ENCODE assay signal across 8 mouse cellular contexts in genomic region chr12:99965203-99966115, GRCm38 (mm10). TPM values are rescaled to one million over a fixed set of nuclear protein-coding genes. Genes with fewer than 3 reads are reported as not detected.
DNase-seq lines count a peak whose midpoint lies in the region; ATAC-seq lines count a peak whose summit lies in the region.

No protein-coding gene starts in this region.

- H3K4me3 ChIP-seq in erythroblast, embryonic 14.5 days (replicated peaks), result peak overlapping the region; percentile 24
- peak overlapping the region; percentile 47 for H3K4me3 ChIP-seq in heart, embryonic 12.5 days

- ATAC-seq in erythroblast, adult 5-6 weeks (replicated peaks; ENCODE audit: low FRiP score, poor library complexity, severe bottlenecking), result no peak
- peak; percentile 34 for ATAC-seq in heart, embryonic 12.5 days (ENCODE audit: insufficient number of reproducible peaks, low FRiP score)

- peak; percentile 41 for DNase-seq in ES-CJ7 (ENCODE audit: low read depth, low spot score)
- peak; percentile 49 for DNase-seq in embryo, embryonic 9.5 days (ENCODE audit: extremely low spot score)
- DNase-seq in kidney, postnatal 25 days, result peak; percentile 30 to 42
- DNase-seq in lung, postnatal 4 days, result peak; percentile 56 to 60
- peak; percentile 27 for DNase-seq in right cerebral cortex, postnatal 14 days

- H3K27ac ChIP-seq in heart, embryonic 12.5 days (ENCODE audit: poor library complexity, severe bottlenecking), result no peak overlapping the region

- WGBS in heart, embryonic 12.5 days, result under 1% methylated on average over 77 of the region's 77 CpGs

- H3K4me2 ChIP-seq in heart, embryonic 12.5 days, result peak overlapping the region; percentile 91

- H3K27me3 ChIP-seq in erythroblast, embryonic 14.5 days (ENCODE audit: control insufficient read depth), result peaks cover 68% of the 10 kb centered on the region
- peaks cover 81% of the 10 kb centered on the region for H3K27me3 ChIP-seq in heart, embryonic 12.5 days (replicated peaks)

- no peaks in the 10 kb centered on the region for H3K36me3 ChIP-seq in erythroblast, embryonic 14.5 days (ENCODE audit: control insufficient read depth)
- H3K36me3 ChIP-seq in heart, embryonic 12.5 days, result no peaks in the 10 kb centered on the region

- H3K4me1 ChIP-seq in erythroblast, embryonic 14.5 days (ENCODE audit: control insufficient read depth), result peaks cover 7% of the 10 kb centered on the region
- peaks cover 30% of the 10 kb centered on the region for H3K4me1 ChIP-seq in heart, embryonic 12.5 days (replicated peaks)

- peak overlapping the region; percentile 23 for H3K9ac ChIP-seq in heart, embryonic 12.5 days

- H3K9me3 ChIP-seq in erythroblast, embryonic 14.5 days (ENCODE audit: control insufficient read depth, low read length), result no peaks in the 10 kb centered on the region; the same call in 1 of the 2 replicates
- no peaks in the 10 kb centered on the region; the same call in 1 of the 2 replicates for H3K9me3 ChIP-seq in heart, embryonic 12.5 days (replicated peaks)

RNA-seq across cellular contexts. Expression of gene Kcnk13, which starts 1.2 kb away (rescaled TPM):
- polyA plus RNA-seq in erythroblast, embryonic 14.5 days (2012), result not detected in 2 replicates
- total RNA-seq in erythroblast, adult 5-6 weeks (2015; ENCODE audit: low replicate concordance), result not detected in 2 replicates
- 0.42 TPM in 1 of 2 replicates, not detected in the other for total RNA-seq in erythroblast, adult 5-6 weeks (2017; ENCODE audit: low replicate concordance)
- polyA plus RNA-seq in heart, embryonic 12.5 days (2016; fragmentation: Nextera tagmentation; extraction: Ambion mirVana), result 0.12 and 0.27 TPM in 2 replicates
